Mouse (Mus musculus) megakaryocyte, embryonic 14.5 days (primary cell): ENCODE results near the gene Dock2. TPM values are rescaled to one million over a fixed set of nuclear protein-coding genes. Genes with fewer than 3 reads are reported as not detected.

Source experiments
- H3K27me3 ChIP-seq: replicated peaks from 2 replicates; pipeline ENCODE3; 2012; ENCODE audit warnings: inconsistent platforms
- H3K36me3 ChIP-seq: replicated peaks from 2 replicates; pipeline ENCODE3; 2012; ENCODE audit warnings: low read length, inconsistent platforms, mixed read lengths
- H3K4me1 ChIP-seq: 2 replicates; pipeline ENCODE4 v1.6.1; 2012; ENCODE audit warnings: inconsistent platforms
- H3K4me3 ChIP-seq: replicated peaks from 2 replicates; pipeline ENCODE3; 2012; ENCODE audit warnings: moderate library complexity, mild to moderate bottlenecking, inconsistent platforms
- H3K9me3 ChIP-seq: 2 replicates; pipeline ENCODE4 v1.6.1; 2012; ENCODE audit warnings: inconsistent platforms
- FLI1 ChIP-seq: IDR thresholded peaks from 2 replicates; pipeline ENCODE4 v1.6.1; 2012; ENCODE audit warnings: low read length, inconsistent platforms, mixed read lengths
- GATA1 ChIP-seq: IDR thresholded peaks from 3 replicates; pipeline ENCODE4 v1.6.1; 2012; ENCODE audit warnings: mixed read lengths, low read length, inconsistent platforms, borderline replicate concordance
- polyA plus RNA-seq: library from polyadenylated mRNA; stranded (reverse); fragments of >175 nt; gene quantifications from 2 replicates; pipeline ENCODE4 v1.2.3, GENCODE M21; 2012; ENCODE audit warnings: low replicate concordance; ENCODE audit not compliant: insufficient read depth

The Dock2 gene
- polyA plus RNA-seq, 1 experiment = 15.1 TPM

DNA sequence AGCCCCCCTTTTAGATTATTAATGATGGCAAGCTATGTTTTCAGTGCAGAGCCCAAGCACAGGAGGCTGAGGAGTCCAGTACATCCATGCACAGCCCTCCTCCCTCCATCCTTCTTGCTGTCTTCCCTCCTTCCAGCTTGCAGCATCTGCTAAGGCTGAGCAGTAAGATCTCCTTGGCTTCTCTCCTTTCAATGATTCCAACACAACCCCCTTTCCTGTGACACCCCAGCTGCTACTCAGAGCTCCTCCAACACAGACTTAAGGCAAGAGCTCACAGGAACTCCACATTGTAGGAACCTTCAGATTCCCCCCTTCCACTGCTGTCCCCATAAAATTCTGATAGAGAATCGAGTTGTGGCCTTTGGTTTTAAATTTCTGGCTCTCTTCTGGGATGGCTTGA, 580.9 kb downstream of the Dock2 start:
- TF ChIP-seq FLI1 = no peak
- no peaks in the 10 kb centered on the region for H3K36me3 ChIP-seq
- H3K27me3 ChIP-seq = peaks cover 53% of the 10 kb centered on the region
- H3K4me3 ChIP-seq = no peak overlapping the region
- H3K4me1 ChIP-seq = no peaks in the 10 kb centered on the region
- H3K9me3 ChIP-seq = no peaks in the 10 kb centered on the region

DNA sequence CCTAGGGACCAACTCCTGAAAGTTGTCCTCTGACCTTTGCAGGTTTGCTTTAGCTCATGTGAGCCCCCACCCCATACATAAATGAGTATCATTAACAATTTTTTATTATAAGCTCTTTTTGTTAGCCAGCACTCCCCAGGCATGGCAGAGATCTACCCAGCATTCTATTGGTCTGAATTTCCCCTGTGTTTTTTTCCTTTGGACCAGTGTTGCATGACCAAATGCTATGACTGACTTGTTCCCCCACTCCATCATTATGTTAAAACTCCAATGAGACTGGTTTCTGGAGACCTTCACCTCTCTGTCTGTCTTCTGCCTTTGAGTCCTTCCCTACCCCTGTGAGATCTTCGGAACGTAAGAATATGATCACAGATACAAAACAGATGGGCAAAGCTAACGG, 588.5 kb downstream of the Dock2 start:
- H3K4me3 ChIP-seq = no peak overlapping the region
- H3K4me1 ChIP-seq = no peaks in the 10 kb centered on the region
- no peaks in the 10 kb centered on the region for H3K9me3 ChIP-seq
- TF ChIP-seq FLI1 (no peak), GATA1 (no peak)
- no peaks in the 10 kb centered on the region for H3K36me3 ChIP-seq
- peaks cover 15% of the 10 kb centered on the region for H3K27me3 ChIP-seq

- TF ChIP-seq FLI1 = no peak
- TF ChIP-seq GATA1 = no peak
- Histone ChIP-seq H3K4me1 (no peaks in the 10 kb centered on the region), H3K9me3 (no peaks in the 10 kb centered on the region), H3K27me3 (peaks cover 15% of the 10 kb centered on the region), H3K4me3 (no peak overlapping the region), H3K36me3 (no peaks in the 10 kb centered on the region)
These were observed 589.3 kb downstream of the Dock2 start for GRCm38 (mm10) chr11:34194158-34194941.

DNA sequence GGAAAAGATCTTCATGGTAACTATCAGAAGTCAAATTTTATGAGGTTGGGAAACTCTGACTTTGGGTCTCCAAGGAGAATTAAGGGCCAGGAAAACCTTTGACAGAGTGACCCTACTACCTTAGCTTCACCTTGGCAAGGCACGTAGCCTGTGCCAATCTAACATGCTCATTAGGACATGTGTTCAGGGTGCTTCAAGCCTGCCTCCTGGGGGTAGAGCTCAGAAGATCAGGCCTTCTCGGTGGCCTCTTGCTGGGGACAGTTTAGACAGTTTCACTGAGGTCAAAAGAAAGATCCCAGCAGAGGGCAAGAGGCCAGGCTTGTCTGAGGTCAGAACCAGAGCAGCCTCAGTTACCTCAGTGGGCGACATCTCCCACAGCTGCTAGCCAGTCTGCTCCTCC, 590.0 kb downstream of the Dock2 start:
- Histone ChIP-seq H3K4me3 (no peak overlapping the region), H3K4me1 (no peaks in the 10 kb centered on the region), H3K27me3 (peaks cover 15% of the 10 kb centered on the region), H3K9me3 (no peaks in the 10 kb centered on the region), H3K36me3 (no peaks in the 10 kb centered on the region)
- TF ChIP-seq FLI1 (no peak), GATA1 (no peak)

- Histone ChIP-seq H3K36me3 (no peaks in the 10 kb centered on the region), H3K27me3 (peaks cover 23% of the 10 kb centered on the region), H3K4me3 (no peak overlapping the region), H3K4me1 (no peaks in the 10 kb centered on the region), H3K9me3 (no peaks in the 10 kb centered on the region)
- no peak for TF ChIP-seq GATA1
- TF ChIP-seq FLI1 = no peak
These were observed 599.4 kb downstream of the Dock2 start for GRCm38 (mm10) chr11:34184266-34184665.

GRCm38 (mm10) chr11:34181214-34182117, 602.2 kb downstream of the Dock2 start:
- no peak for TF ChIP-seq FLI1
- TF ChIP-seq GATA1 = no peak
- no peaks in the 10 kb centered on the region for H3K9me3 ChIP-seq
- H3K36me3 ChIP-seq = no peaks in the 10 kb centered on the region
- no peak overlapping the region for H3K4me3 ChIP-seq
- H3K4me1 ChIP-seq = no peaks in the 10 kb centered on the region
- H3K27me3 ChIP-seq = peaks cover 26% of the 10 kb centered on the region

DNA sequence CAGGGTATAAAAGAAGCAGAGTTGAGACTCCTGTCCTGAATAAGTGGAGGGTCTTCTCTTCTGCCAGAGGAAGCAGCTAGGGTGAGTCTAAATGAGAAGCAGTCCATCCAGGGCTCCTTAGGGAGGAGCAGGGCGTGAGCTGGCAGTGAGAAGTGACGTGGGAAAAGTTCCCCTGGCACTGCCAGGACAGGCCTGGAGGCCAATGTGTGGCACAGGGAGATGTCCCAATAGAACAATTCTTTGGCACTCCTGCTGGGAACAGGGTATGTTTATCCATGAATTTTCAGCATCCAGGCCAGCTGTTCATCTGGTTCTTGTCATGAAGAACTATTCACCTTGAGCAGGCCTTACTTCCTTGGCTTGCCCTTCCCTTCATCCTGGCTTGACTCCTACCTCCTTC, 604.9 kb downstream of the Dock2 start:
- TF ChIP-seq GATA1 = no peak
- no peak for TF ChIP-seq FLI1
- Histone ChIP-seq H3K9me3 (no peaks in the 10 kb centered on the region), H3K27me3 (peaks cover 27% of the 10 kb centered on the region), H3K4me3 (no peak overlapping the region), H3K4me1 (no peaks in the 10 kb centered on the region), H3K36me3 (no peaks in the 10 kb centered on the region)

Other genes with a start within 250 kb of the Dock2 start
- gene Spdl1, start 49.7 kb upstream of the Dock2 start, polyA plus RNA-seq = 1.7 TPM in 1 of 2 replicates, not detected in the other